Mouse (Mus musculus) adrenal gland, adult (tissue): Measurements from ENCODE around the gene Col6a5.
A peak's percentile ranks its signal among the peaks of the same experiment; 100 is the strongest.
"Not testable (repeated sequence)": the region's sequence is repeated elsewhere in the genome, so short reads cannot be mapped to it uniquely, and the experiment has no call there.

Source experiments
- DNase-seq, 2 experiments: peaks; one replicate each; pipeline ENCODE4 v3.0.0; 2022 to 2023; ENCODE audit warnings: low spot score in 1 of 2; ENCODE audit not compliant: inconsistent age in 2 of 2

Gene Col6a5

GRCm38 (mm10) chr9:105910166-105910565 is 50.3 kb downstream of the Col6a5 start:
- DNase-seq = no peak

GRCm38 (mm10) chr9:105909352-105909751 is 51.1 kb downstream of the Col6a5 start:
- DNase-seq = no peak

- no peak for DNase-seq
Measured at GRCm38 (mm10) chr9:105907411-105907810, 53.0 kb downstream of the Col6a5 start.

- DNase-seq = peak; percentile 45 to 80
Measured at GRCm38 (mm10) chr9:105887521-105887920, 72.9 kb downstream of the Col6a5 start.

GRCm38 (mm10) chr9:105884656-105885430 is 75.6 kb downstream of the Col6a5 start:
- no peak for DNase-seq

- peak; percentile 9 to 54 for DNase-seq
Measured at GRCm38 (mm10) chr9:105880743-105881142, 79.7 kb downstream of the Col6a5 start.

- DNase-seq = no peak
Measured at GRCm38 (mm10) chr9:105878365-105879108, 81.9 kb downstream of the Col6a5 start.

- DNase-seq = no peak
Measured at GRCm38 (mm10) chr9:105876124-105876523, 84.3 kb downstream of the Col6a5 start.

GRCm38 (mm10) chr9:105871643-105872042 is 88.8 kb downstream of the Col6a5 start:
- no peak for DNase-seq

- peak; percentile 59 to 90 for DNase-seq
Measured at GRCm38 (mm10) chr9:105857773-105858172, 102.7 kb downstream of the Col6a5 start.

GRCm38 (mm10) chr9:105852778-105853065 is 107.7 kb downstream of the Col6a5 start:
- DNase-seq = no peak

- no peak for DNase-seq
Measured at GRCm38 (mm10) chr9:105852015-105852777, 108.2 kb downstream of the Col6a5 start.

- DNase-seq = no peak
Measured at GRCm38 (mm10) chr9:105851011-105851410, 109.4 kb downstream of the Col6a5 start.

GRCm38 (mm10) chr9:105848396-105848795 is 112.0 kb downstream of the Col6a5 start:
- DNase-seq = no peak

GRCm38 (mm10) chr9:105847261-105847660 is 113.2 kb downstream of the Col6a5 start:
- no peak for DNase-seq

GRCm38 (mm10) chr9:105841386-105841785 is 119.1 kb downstream of the Col6a5 start:
- not testable (repeated sequence) for DNase-seq

GRCm38 (mm10) chr9:105839147-105839515 is 121.3 kb downstream of the Col6a5 start:
- no peak for DNase-seq

- DNase-seq = no peak
Measured at GRCm38 (mm10) chr9:105838396-105839146, 121.9 kb downstream of the Col6a5 start.

GRCm38 (mm10) chr9:105835587-105835986 is 124.9 kb downstream of the Col6a5 start:
- DNase-seq = no peak

- no peak for DNase-seq
Measured at GRCm38 (mm10) chr9:105834799-105835198, 125.6 kb downstream of the Col6a5 start.

GRCm38 (mm10) chr9:105831291-105831690 is 129.2 kb downstream of the Col6a5 start:
- no peak for DNase-seq
